Mouse (Mus musculus): ENCODE results near the gene Dstn. TPM values are rescaled to one million over a fixed set of nuclear protein-coding genes. Genes with fewer than 3 reads are reported as not detected.

Gene Dstn
- polyA plus RNA-seq, 1 experiment from 2014 or later: 373 TPM

- Histone ChIP-seq H3K4me3 (ENCODE audit: low read depth, low read length) (no peak overlapping the region), H3K4me1 (ENCODE audit: control insufficient read depth, insufficient read depth, low read length) (no peaks in the 10 kb centered on the region), H3K27ac (replicated peaks; ENCODE audit: low read depth, low read length) (no peak overlapping the region), H3K4me2 (ENCODE audit: low read depth, severe bottlenecking) (no peak overlapping the region), H3K9me3 (ENCODE audit: control insufficient read depth, low read length) (no peaks in the 10 kb centered on the region), H3K36me3 (ENCODE audit: control insufficient read depth, insufficient read depth, low read length) (peaks cover 28% of the 10 kb centered on the region), H3K27me3 (ENCODE audit: control insufficient read depth, insufficient read depth, low read length) (no peaks in the 10 kb centered on the region), H3K9ac (ENCODE audit: low read length) (no peak overlapping the region)
- WGBS: 89% methylated on average over 7 of the region's 7 CpGs
- no peak for ATAC-seq (ENCODE audit: insufficient number of reproducible peaks, low FRiP score, low TSS enrichment, low read depth)
- DNase-seq (ENCODE audit: low spot score): no peak
These were observed 30.5 kb downstream of the Dstn start for GRCm38 (mm10) chr2:143945466-143946075.

- Histone ChIP-seq H3K36me3 (ENCODE audit: control insufficient read depth, insufficient read depth, low read length) (peaks cover 32% of the 10 kb centered on the region), H3K4me3 (ENCODE audit: low read depth, low read length) (no peak overlapping the region), H3K4me1 (ENCODE audit: control insufficient read depth, insufficient read depth, low read length) (no peaks in the 10 kb centered on the region), H3K9me3 (ENCODE audit: control insufficient read depth, low read length) (no peaks in the 10 kb centered on the region), H3K9ac (ENCODE audit: low read length) (no peak overlapping the region), H3K27me3 (ENCODE audit: control insufficient read depth, insufficient read depth, low read length) (no peaks in the 10 kb centered on the region), H3K27ac (replicated peaks; ENCODE audit: low read depth, low read length) (no peak overlapping the region), H3K4me2 (ENCODE audit: low read depth, severe bottlenecking) (no peak overlapping the region)
- 88% methylated on average over 2 of the region's 2 CpGs for WGBS
- ATAC-seq (ENCODE audit: insufficient number of reproducible peaks, low FRiP score, low TSS enrichment, low read depth): no peak
- no peak for DNase-seq (ENCODE audit: low spot score)
These were observed 31.3 kb downstream of the Dstn start for GRCm38 (mm10) chr2:143946399-143946798.

- WGBS: 90% methylated on average over 3 of the region's 3 CpGs
- Histone ChIP-seq H3K4me2 (ENCODE audit: low read depth, severe bottlenecking) (no peak overlapping the region), H3K27me3 (ENCODE audit: control insufficient read depth, insufficient read depth, low read length) (no peaks in the 10 kb centered on the region), H3K4me1 (ENCODE audit: control insufficient read depth, insufficient read depth, low read length) (no peaks in the 10 kb centered on the region), H3K27ac (replicated peaks; ENCODE audit: low read depth, low read length) (no peak overlapping the region), H3K4me3 (ENCODE audit: low read depth, low read length) (no peak overlapping the region), H3K9ac (ENCODE audit: low read length) (no peak overlapping the region), H3K9me3 (ENCODE audit: control insufficient read depth, low read length) (no peaks in the 10 kb centered on the region), H3K36me3 (ENCODE audit: control insufficient read depth, insufficient read depth, low read length) (peaks cover 32% of the 10 kb centered on the region)
- DNase-seq (ENCODE audit: low spot score) (no peak), ATAC-seq (ENCODE audit: insufficient number of reproducible peaks, low FRiP score, low TSS enrichment, low read depth) (no peak)
These were observed 32.9 kb downstream of the Dstn start for GRCm38 (mm10) chr2:143947981-143948380.

GRCm38 (mm10) chr2:143948416-143948815, 33.3 kb downstream of the Dstn start:
- H3K4me3 ChIP-seq (ENCODE audit: low read depth, low read length): no peak overlapping the region
- H3K4me2 ChIP-seq (ENCODE audit: low read depth, severe bottlenecking): no peak overlapping the region
- no peak overlapping the region for H3K9ac ChIP-seq (ENCODE audit: low read length)
- H3K27me3 ChIP-seq (ENCODE audit: control insufficient read depth, insufficient read depth, low read length): no peaks in the 10 kb centered on the region
- 88% methylated on average over 4 of the region's 4 CpGs for WGBS
- H3K4me1 ChIP-seq (ENCODE audit: control insufficient read depth, insufficient read depth, low read length): no peaks in the 10 kb centered on the region
- DNase-seq (ENCODE audit: low spot score) (no peak), ATAC-seq (ENCODE audit: insufficient number of reproducible peaks, low FRiP score, low TSS enrichment, low read depth) (no peak)
- peaks cover 32% of the 10 kb centered on the region for H3K36me3 ChIP-seq (ENCODE audit: control insufficient read depth, insufficient read depth, low read length)
- no peak overlapping the region for H3K27ac ChIP-seq (replicated peaks; ENCODE audit: low read depth, low read length)
- no peaks in the 10 kb centered on the region for H3K9me3 ChIP-seq (ENCODE audit: control insufficient read depth, low read length)

- no peak overlapping the region for H3K4me3 ChIP-seq (ENCODE audit: low read depth, low read length)
- no peaks in the 10 kb centered on the region for H3K4me1 ChIP-seq (ENCODE audit: control insufficient read depth, insufficient read depth, low read length)
- H3K27ac ChIP-seq (replicated peaks; ENCODE audit: low read depth, low read length): no peak overlapping the region
- no peaks in the 10 kb centered on the region for H3K9me3 ChIP-seq (ENCODE audit: control insufficient read depth, low read length)
- 91% methylated on average over 6 of the region's 6 CpGs for WGBS
- ATAC-seq (ENCODE audit: insufficient number of reproducible peaks, low FRiP score, low TSS enrichment, low read depth) (no peak), DNase-seq (ENCODE audit: low spot score) (no peak)
- no peaks in the 10 kb centered on the region for H3K27me3 ChIP-seq (ENCODE audit: control insufficient read depth, insufficient read depth, low read length)
- no peak overlapping the region for H3K9ac ChIP-seq (ENCODE audit: low read length)
- H3K36me3 ChIP-seq (ENCODE audit: control insufficient read depth, insufficient read depth, low read length): peaks cover 32% of the 10 kb centered on the region
- no peak overlapping the region for H3K4me2 ChIP-seq (ENCODE audit: low read depth, severe bottlenecking)
These were observed 34.1 kb downstream of the Dstn start for GRCm38 (mm10) chr2:143949217-143949616.

- Histone ChIP-seq H3K27ac (replicated peaks; ENCODE audit: low read depth, low read length) (no peak overlapping the region), H3K9ac (ENCODE audit: low read length) (no peak overlapping the region), H3K4me2 (ENCODE audit: low read depth, severe bottlenecking) (no peak overlapping the region), H3K27me3 (ENCODE audit: control insufficient read depth, insufficient read depth, low read length) (no peaks in the 10 kb centered on the region), H3K4me1 (ENCODE audit: control insufficient read depth, insufficient read depth, low read length) (no peaks in the 10 kb centered on the region), H3K36me3 (ENCODE audit: control insufficient read depth, insufficient read depth, low read length) (peaks cover 32% of the 10 kb centered on the region; the same call in 1 of the 2 replicates), H3K4me3 (ENCODE audit: low read depth, low read length) (no peak overlapping the region), H3K9me3 (ENCODE audit: control insufficient read depth, low read length) (no peaks in the 10 kb centered on the region)
- no peak for ATAC-seq (ENCODE audit: insufficient number of reproducible peaks, low FRiP score, low TSS enrichment, low read depth)
- 90% methylated on average over 5 of the region's 5 CpGs for WGBS
- no peak for DNase-seq (ENCODE audit: low spot score)
These were observed 35.3 kb downstream of the Dstn start for GRCm38 (mm10) chr2:143950290-143951027.

GRCm38 (mm10) chr2:143951028-143951420, 35.9 kb downstream of the Dstn start:
- Histone ChIP-seq H3K27me3 (ENCODE audit: control insufficient read depth, insufficient read depth, low read length) (no peaks in the 10 kb centered on the region), H3K36me3 (ENCODE audit: control insufficient read depth, insufficient read depth, low read length) (peaks cover 30% of the 10 kb centered on the region; the same call in 1 of the 2 replicates), H3K9ac (ENCODE audit: low read length) (no peak overlapping the region), H3K27ac (replicated peaks; ENCODE audit: low read depth, low read length) (no peak overlapping the region), H3K9me3 (ENCODE audit: control insufficient read depth, low read length) (no peaks in the 10 kb centered on the region), H3K4me2 (ENCODE audit: low read depth, severe bottlenecking) (no peak overlapping the region), H3K4me1 (ENCODE audit: control insufficient read depth, insufficient read depth, low read length) (no peaks in the 10 kb centered on the region), H3K4me3 (ENCODE audit: low read depth, low read length) (no peak overlapping the region)
- DNase-seq (ENCODE audit: low spot score): no peak
- ATAC-seq (ENCODE audit: insufficient number of reproducible peaks, low FRiP score, low TSS enrichment, low read depth): no peak
- WGBS: 76% methylated on average over 1 of the region's 1 CpGs

- Histone ChIP-seq H3K9me3 (ENCODE audit: control insufficient read depth, low read length) (no peaks in the 10 kb centered on the region), H3K4me2 (ENCODE audit: low read depth, severe bottlenecking) (no peak overlapping the region)
- WGBS: 89% methylated on average over 5 of the region's 5 CpGs
These were observed 36.6 kb downstream of the Dstn start for GRCm38 (mm10) chr2:143951546-143952315.

More at GRCm38 (mm10) chr2:143951546-143952315, 36.6 kb downstream of the Dstn start:
- Histone ChIP-seq H3K27me3 (ENCODE audit: control insufficient read depth, insufficient read depth, low read length) (no peaks in the 10 kb centered on the region), H3K4me1 (ENCODE audit: control insufficient read depth, insufficient read depth, low read length) (no peaks in the 10 kb centered on the region), H3K27ac (replicated peaks; ENCODE audit: low read depth, low read length) (no peak overlapping the region), H3K9ac (ENCODE audit: low read length) (no peak overlapping the region), H3K4me3 (ENCODE audit: low read depth, low read length) (no peak overlapping the region), H3K36me3 (ENCODE audit: control insufficient read depth, insufficient read depth, low read length) (peaks cover 31% of the 10 kb centered on the region; the same call in 1 of the 2 replicates)
- DNase-seq (ENCODE audit: low spot score) (no peak), ATAC-seq (ENCODE audit: insufficient number of reproducible peaks, low FRiP score, low TSS enrichment, low read depth) (no peak)
